Mouse (Mus musculus) kidney, embryonic 14.5 days (tissue): ENCODE data around the gene 4931428F04Rik. TPM values are rescaled to one million over a fixed set of nuclear protein-coding genes. Genes with fewer than 3 reads are reported as not detected.
A peak's percentile ranks its signal among the peaks of the same experiment; 100 is the strongest.

ENCODE experiments used
- ATAC-seq: fragments of 200-750 bp; cut with Nextera tagmentation; 2 replicates; pipeline ENCODE4 v1.8.0; 2017; ENCODE audit warnings: moderate number of reproducible peaks, mild to moderate bottlenecking, moderate TSS enrichment, moderate library complexity; ENCODE audit not compliant: low FRiP score, low TSS enrichment
- H3K27ac ChIP-seq: fragments of 300-500 bp; sonication (generic); 2 replicates; pipeline ENCODE4 v1.5.1; 2014; ENCODE audit warnings: low read depth, mild to moderate bottlenecking, low read length, moderate library complexity, mixed read lengths
- H3K27me3 ChIP-seq: fragments of 300-500 bp; sonication (generic); 2 replicates; pipeline ENCODE4 v1.6.1; 2014; ENCODE audit warnings: mild to moderate bottlenecking, low read length; ENCODE audit not compliant: control insufficient read depth, insufficient read depth
- H3K36me3 ChIP-seq: fragments of 300-500 bp; sonication (generic); 2 replicates; pipeline ENCODE4 v1.6.1; 2014; ENCODE audit warnings: low read length, mixed read lengths; ENCODE audit not compliant: control insufficient read depth, insufficient read depth
- H3K4me1 ChIP-seq: fragments of 300-500 bp; sonication (generic); 2 replicates; pipeline ENCODE4 v1.6.1; 2014; ENCODE audit warnings: low read length, mixed read lengths; ENCODE audit not compliant: control insufficient read depth, insufficient read depth
- H3K4me2 ChIP-seq: fragments of 300-500 bp; sonication (generic); replicated peaks from 2 replicates; pipeline ENCODE4 v1.6.1; 2014; ENCODE audit warnings: low read depth, mild to moderate bottlenecking, low read length
- H3K4me3 ChIP-seq: fragments of 300-500 bp; sonication (generic); 2 replicates; pipeline ENCODE4 v1.5.1; 2014; ENCODE audit warnings: mild to moderate bottlenecking, low read length
- H3K9ac ChIP-seq: fragments of 300-500 bp; sonication (generic); 2 replicates; pipeline ENCODE4 v1.6.1; 2014; ENCODE audit warnings: low read depth, mild to moderate bottlenecking, low read length, moderate library complexity
- H3K9me3 ChIP-seq: fragments of 300-500 bp; sonication (generic); 2 replicates; pipeline ENCODE4 v1.6.1; 2016; ENCODE audit warnings: low read length; ENCODE audit not compliant: control insufficient read depth
- WGBS: fragments of 180-500 bp; shearing (Covaris S2); extraction: QIAGEN DNeasy Blood & Tissue Kit; methylation state at CpG from one replicate; pipeline ENCODE4 v1.1.7; 2014; 5-methylcytosine and 5-hydroxymethylcytosine counted together
- polyA plus RNA-seq: library from polyadenylated mRNA; unstranded; fragments of >200 nt; fragmentation: Nextera tagmentation; extraction: Ambion mirVana; gene quantifications from 2 replicates; pipeline ENCODE4 v1.2.1, GENCODE M21; 2014

The 4931428F04Rik gene
- polyA plus RNA-seq, 1 experiment from 2014 or later: 10.4 TPM

DNA sequence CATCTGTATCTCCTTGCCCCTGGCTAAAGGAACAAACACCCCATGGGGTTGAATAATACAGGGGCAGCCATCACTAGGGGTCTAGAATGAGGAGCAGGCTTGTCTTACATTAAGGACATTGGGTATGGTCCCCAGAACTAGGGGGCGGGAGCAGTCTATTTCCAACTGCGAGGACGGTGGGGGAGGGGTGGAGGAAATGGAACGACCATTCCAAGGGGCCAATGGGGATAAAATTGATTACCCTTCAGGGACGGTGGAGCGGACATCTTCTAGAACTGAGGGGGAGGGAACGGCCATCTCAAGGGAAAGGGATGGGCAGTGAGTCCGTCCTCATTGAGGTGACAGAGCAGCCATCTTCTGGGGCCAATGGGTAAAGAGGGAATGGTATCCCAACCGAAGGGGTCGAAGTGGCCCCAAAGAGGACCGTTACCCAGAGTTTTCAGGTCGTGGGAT lies 36.0 kb upstream of the 4931428F04Rik start:
- peak; percentile 76; the same call in 1 of the 2 replicates for ATAC-seq
- WGBS: under 1% methylated on average over 12 of the region's 12 CpGs

DNA sequence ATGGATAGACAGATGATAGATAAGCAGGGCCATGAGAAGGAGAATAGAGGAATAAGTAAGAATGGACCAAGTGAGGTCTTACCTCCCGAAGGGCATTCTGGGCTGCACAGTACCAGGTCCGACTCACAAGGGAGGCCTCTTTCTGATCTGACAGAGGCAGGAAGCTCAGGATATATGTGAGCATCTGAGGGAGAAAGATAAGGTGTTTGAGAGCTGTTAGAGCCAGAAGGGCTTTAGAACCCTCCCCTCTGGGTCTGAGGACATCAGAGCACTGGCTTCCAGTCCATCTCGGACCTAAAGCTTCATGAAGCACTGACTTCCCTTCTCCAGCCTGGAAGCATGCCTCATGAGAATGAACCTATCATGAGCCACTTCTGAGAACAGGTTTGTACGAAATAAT lies 33.5 kb upstream of the 4931428F04Rik start:
- Histone ChIP-seq H3K9me3 (no peaks in the 10 kb centered on the region), H3K4me3 (no peak overlapping the region), H3K36me3 (peaks cover 20% of the 10 kb centered on the region), H3K27ac (no peak overlapping the region), H3K27me3 (no peaks in the 10 kb centered on the region), H3K4me1 (peaks cover 15% of the 10 kb centered on the region), H3K9ac (no peak overlapping the region), H3K4me2 (no peak overlapping the region)
- no peak for ATAC-seq
- WGBS: 89% methylated on average over 4 of the region's 4 CpGs

More for the DNA sequence above, 36.0 kb upstream of the 4931428F04Rik start:
- Histone ChIP-seq H3K9me3 (no peaks in the 10 kb centered on the region), H3K27me3 (no peaks in the 10 kb centered on the region), H3K4me1 (peaks cover 15% of the 10 kb centered on the region), H3K4me2 (peak overlapping the region; percentile 74), H3K27ac (no peak overlapping the region), H3K36me3 (peaks cover 37% of the 10 kb centered on the region), H3K4me3 (peak overlapping the region; percentile 93), H3K9ac (peak overlapping the region; percentile 79)

DNA sequence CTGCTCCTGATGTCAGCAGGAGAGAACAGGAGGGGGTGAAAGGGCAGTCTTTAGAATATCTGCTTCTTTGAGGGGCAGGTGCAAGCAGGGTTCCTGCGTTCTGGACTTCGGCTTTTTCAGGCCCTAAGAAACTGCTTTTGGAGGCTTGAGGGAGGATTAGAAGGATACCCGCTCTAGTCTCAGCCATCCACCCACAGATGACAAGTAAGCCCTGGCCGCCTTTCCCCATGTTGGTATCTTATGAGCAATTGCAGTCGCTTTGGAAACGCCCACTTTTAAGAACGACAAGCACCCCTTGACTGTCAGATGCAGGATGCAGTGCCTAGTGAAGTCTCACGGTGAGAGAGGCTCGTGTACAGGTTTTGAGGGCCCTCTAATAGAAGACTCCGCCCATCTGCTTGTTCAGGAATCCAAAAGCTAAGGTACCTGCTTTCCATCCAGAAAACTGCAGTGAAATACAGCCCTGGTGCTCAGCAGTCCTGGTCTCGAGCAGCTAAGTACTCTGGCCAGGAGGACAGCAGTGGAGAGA lies 29.1 kb upstream of the 4931428F04Rik start:
- H3K27me3 ChIP-seq: no peaks in the 10 kb centered on the region
- peaks cover 46% of the 10 kb centered on the region; the same call in 1 of the 2 replicates for H3K36me3 ChIP-seq
- H3K9ac ChIP-seq: no peak overlapping the region
- no peaks in the 10 kb centered on the region for H3K9me3 ChIP-seq
- H3K4me1 ChIP-seq: no peaks in the 10 kb centered on the region
- no peak overlapping the region for H3K27ac ChIP-seq
- H3K4me2 ChIP-seq: no peak overlapping the region
- ATAC-seq: no peak
- H3K4me3 ChIP-seq: no peak overlapping the region
- 82% methylated on average over 11 of the region's 11 CpGs for WGBS

DNA sequence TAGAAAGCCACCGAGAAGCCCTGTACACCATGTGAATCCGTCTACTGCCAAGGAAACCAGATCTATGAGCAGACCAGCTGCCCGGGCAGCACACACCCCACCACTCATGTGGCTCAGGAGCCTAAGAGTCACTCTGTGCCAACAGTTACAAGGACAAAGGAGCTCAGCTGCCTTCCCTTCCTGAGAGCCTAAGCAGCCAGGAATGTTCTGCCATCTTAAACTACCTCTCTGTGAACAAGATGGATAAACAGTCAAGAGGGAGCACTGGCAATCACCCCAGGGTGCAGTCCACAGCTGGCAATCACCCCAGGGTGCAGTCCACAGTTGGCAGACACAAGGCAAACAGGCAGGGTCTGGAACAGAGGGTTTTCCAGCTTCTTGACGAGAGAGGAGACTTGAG lies 28.3 kb upstream of the 4931428F04Rik start:
- Histone ChIP-seq H3K4me2 (no peak overlapping the region), H3K9ac (no peak overlapping the region), H3K4me1 (no peaks in the 10 kb centered on the region), H3K4me3 (no peak overlapping the region), H3K9me3 (no peaks in the 10 kb centered on the region), H3K27me3 (no peaks in the 10 kb centered on the region), H3K27ac (no peak overlapping the region), H3K36me3 (peaks cover 48% of the 10 kb centered on the region; the same call in 1 of the 2 replicates)
- 92% methylated on average over 4 of the region's 4 CpGs for WGBS
- ATAC-seq: no peak

DNA sequence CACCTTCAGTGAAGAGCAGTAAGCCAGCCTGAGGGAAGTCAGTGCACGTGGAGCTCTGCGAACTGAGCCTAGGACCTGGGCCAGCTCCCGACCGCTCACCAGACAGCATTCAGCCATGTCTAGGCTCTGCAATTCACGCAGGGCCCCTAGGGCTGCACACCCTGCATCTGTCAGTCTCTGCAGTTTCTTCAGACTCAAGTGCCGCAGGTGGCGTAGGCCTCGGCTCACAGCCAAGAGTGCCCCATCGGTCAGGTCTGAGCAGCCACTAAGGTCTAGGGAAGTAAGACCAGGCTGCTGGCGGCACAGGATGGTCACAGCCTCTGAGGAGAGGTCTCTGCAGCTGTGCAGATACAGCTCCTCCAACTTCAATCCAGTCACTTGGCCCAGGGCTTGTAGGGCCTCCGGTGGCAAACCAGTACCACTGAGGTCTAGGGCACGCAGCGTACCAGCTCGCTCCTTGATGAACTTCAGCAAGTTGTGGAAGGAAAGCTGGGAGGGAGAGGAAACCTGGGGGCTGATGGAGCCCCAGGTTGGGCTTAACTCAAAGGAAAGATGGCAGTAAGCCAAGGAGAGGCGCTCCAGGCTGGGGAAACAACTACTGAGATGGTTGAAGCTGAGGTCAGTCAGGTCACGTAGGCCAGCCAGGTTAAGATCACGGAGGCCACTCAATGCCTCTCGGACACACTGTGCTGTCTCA lies 25.6 kb upstream of the 4931428F04Rik start:
- ATAC-seq: no peak
- WGBS: 88% methylated on average over 18 of the region's 18 CpGs
- Histone ChIP-seq H3K27ac (no peak overlapping the region), H3K4me2 (no peak overlapping the region), H3K36me3 (peaks cover 56% of the 10 kb centered on the region; the same call in 1 of the 2 replicates), H3K9me3 (no peaks in the 10 kb centered on the region), H3K9ac (no peak overlapping the region), H3K4me1 (no peaks in the 10 kb centered on the region), H3K27me3 (no peaks in the 10 kb centered on the region), H3K4me3 (no peak overlapping the region)

DNA sequence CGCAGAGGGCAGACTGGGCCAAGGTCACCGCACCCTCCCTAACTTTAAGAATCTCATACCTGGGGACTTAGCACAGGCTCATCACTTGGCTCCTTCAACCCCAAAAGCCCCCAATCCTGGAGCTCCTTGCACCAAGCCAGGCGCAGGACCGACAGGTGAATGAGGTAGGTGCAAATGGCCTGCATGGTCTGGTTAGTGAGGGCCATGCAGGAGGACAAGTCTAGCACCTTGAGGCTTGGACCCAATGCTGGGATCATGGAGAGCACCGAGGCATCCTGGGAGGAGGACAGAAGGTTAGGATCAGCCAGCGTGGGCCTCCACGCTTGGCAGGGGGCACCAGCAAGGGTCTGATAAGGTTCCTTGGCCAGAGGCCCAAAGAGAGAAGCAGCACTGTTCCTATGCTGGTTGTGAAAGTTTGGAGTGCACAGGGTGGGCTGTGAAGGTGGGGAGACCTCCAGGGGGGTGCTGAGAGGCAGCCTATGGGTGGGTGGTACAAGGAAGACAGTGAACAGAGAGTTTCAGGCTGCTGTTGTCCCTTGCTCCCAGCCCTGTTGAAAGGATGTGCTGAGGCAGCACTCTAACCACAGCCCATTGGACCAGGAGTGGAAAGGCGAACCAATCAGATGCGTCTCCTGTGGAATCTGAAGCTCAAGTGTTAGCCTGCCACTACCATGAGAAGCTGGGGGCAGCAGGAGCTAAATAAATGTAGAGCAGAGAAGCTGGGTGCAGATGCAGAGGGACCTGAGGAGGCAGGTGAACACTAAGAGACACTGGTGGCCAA lies 24.1 kb upstream of the 4931428F04Rik start:
- 75% methylated on average over 9 of the region's 9 CpGs for WGBS
- no peaks in the 10 kb centered on the region for H3K27me3 ChIP-seq
- no peak overlapping the region for H3K27ac ChIP-seq
- peaks cover 55% of the 10 kb centered on the region; the same call in 1 of the 2 replicates for H3K36me3 ChIP-seq
- no peaks in the 10 kb centered on the region for H3K9me3 ChIP-seq
- H3K4me1 ChIP-seq: no peaks in the 10 kb centered on the region
- no peak overlapping the region for H3K4me2 ChIP-seq
- no peak overlapping the region for H3K9ac ChIP-seq
- ATAC-seq: no peak
- no peak overlapping the region for H3K4me3 ChIP-seq

DNA sequence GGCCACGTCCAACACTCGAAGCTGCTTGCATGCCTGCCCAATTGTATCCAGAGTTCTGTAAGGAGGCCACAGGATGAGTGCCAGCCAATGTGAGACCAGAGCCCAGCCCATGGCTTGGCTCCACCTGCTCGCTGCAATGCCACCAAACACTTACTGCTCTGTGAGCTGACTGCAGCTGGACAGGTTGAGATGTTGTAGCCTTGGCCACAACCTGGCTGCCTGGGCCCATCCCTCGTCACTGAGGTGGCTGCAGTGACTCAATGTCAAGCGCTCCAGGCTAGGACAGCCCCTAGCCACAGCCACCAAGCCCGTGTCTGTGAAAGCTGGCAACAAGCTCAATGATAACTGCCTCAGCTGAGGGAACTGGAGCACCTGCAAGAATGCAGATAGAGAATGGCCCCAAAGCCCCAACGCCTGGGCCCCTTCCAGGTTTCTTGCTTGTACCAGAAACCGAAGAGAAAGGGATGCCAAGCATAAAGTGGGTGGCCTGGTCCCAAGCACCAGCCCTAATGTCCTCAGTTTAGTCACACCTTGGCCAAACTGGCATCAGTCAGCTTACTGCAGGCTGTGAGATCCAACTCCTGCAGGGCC lies 23.3 kb upstream of the 4931428F04Rik start:
- Histone ChIP-seq H3K36me3 (peaks cover 63% of the 10 kb centered on the region), H3K4me3 (no peak overlapping the region), H3K4me2 (no peak overlapping the region), H3K9me3 (no peaks in the 10 kb centered on the region), H3K4me1 (no peaks in the 10 kb centered on the region), H3K9ac (no peak overlapping the region), H3K27me3 (no peaks in the 10 kb centered on the region), H3K27ac (no peak overlapping the region)
- no peak for ATAC-seq
- WGBS: 90% methylated on average over 8 of the region's 8 CpGs

DNA sequence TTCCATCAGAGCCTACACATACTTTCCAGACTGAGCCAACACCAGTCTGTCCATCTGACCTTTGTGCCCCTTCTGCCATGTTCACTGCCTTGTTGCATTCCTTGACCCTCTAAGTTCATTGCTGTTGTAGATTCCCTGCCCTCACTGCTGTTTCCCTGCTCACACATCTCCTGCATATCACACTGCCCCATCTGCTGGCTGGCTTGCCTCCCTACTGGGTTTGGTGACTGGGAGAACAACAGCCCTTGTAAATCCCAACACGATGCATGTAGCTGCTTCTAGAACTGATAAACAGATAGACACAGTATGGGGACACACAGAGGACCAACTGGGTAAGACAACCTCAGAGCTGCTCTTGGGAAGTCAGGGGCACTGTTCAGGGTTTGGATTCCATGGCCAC lies 22.1 kb upstream of the 4931428F04Rik start:
- H3K4me3 ChIP-seq: no peak overlapping the region
- H3K36me3 ChIP-seq: peaks cover 63% of the 10 kb centered on the region
- H3K27me3 ChIP-seq: no peaks in the 10 kb centered on the region
- no peak for ATAC-seq
- H3K9me3 ChIP-seq: no peaks in the 10 kb centered on the region
- H3K9ac ChIP-seq: no peak overlapping the region
- H3K4me2 ChIP-seq: no peak overlapping the region
- WGBS: 91% methylated on average over 1 of the region's 1 CpGs
- no peaks in the 10 kb centered on the region for H3K4me1 ChIP-seq
- H3K27ac ChIP-seq: no peak overlapping the region
